Mouse (Mus musculus) cerebellum, adult 9-11 months (tissue): ENCODE measurements around the gene Dnajb5.

Source experiments
- DNase-seq: peaks from one replicate; pipeline ENCODE4 v3.0.0; 2022

Gene Dnajb5

GRCm38 (mm10) chr4:42945043-42945442, 4.6 kb upstream of the Dnajb5 start:
- no peak for DNase-seq

GRCm38 (mm10) chr4:42945445-42945844, 4.2 kb upstream of the Dnajb5 start:
- DNase-seq, result no peak

GRCm38 (mm10) chr4:42945952-42946351, 3.7 kb upstream of the Dnajb5 start:
- DNase-seq, result peak; percentile 54

- peak; percentile 50 for DNase-seq
Measured at GRCm38 (mm10) chr4:42946733-42947290, 2.8 kb upstream of the Dnajb5 start.

- DNase-seq, result peak; percentile 51
Measured at GRCm38 (mm10) chr4:42948527-42948926, 1.1 kb upstream of the Dnajb5 start.

GRCm38 (mm10) chr4:42949051-42949675, 451 bp upstream of the Dnajb5 start:
- no peak for DNase-seq

- DNase-seq, result peak; percentile 89
Measured at GRCm38 (mm10) chr4:42950065-42950558, 498 bp downstream of the Dnajb5 start.

GRCm38 (mm10) chr4:42951206-42952195, 1.9 kb downstream of the Dnajb5 start:
- DNase-seq, result peak; percentile 53

- peak; percentile 58 for DNase-seq
Measured at GRCm38 (mm10) chr4:42952563-42952962, 2.9 kb downstream of the Dnajb5 start.

- DNase-seq, result peak; percentile 69
Measured at GRCm38 (mm10) chr4:42953435-42954094, 4.0 kb downstream of the Dnajb5 start.

- peak; percentile 82 for DNase-seq
Measured at GRCm38 (mm10) chr4:42954297-42954696, 4.7 kb downstream of the Dnajb5 start.

GRCm38 (mm10) chr4:42955200-42955599, 5.6 kb downstream of the Dnajb5 start:
- DNase-seq, result peak; percentile 24

- peak; percentile 24 for DNase-seq
Measured at GRCm38 (mm10) chr4:42956581-42956980, 7.0 kb downstream of the Dnajb5 start.

GRCm38 (mm10) chr4:42957306-42957705, 7.7 kb downstream of the Dnajb5 start:
- no peak for DNase-seq

GRCm38 (mm10) chr4:42957979-42958378, 8.4 kb downstream of the Dnajb5 start:
- peak; percentile 9 for DNase-seq

GRCm38 (mm10) chr4:42958942-42959341, 9.3 kb downstream of the Dnajb5 start:
- no peak for DNase-seq

- no peak for DNase-seq
Measured at GRCm38 (mm10) chr4:42959382-42959781, 9.8 kb downstream of the Dnajb5 start.

- DNase-seq, result peak; percentile 39
Measured at GRCm38 (mm10) chr4:42961592-42961991, 12.0 kb downstream of the Dnajb5 start.

- no peak for DNase-seq
Measured at GRCm38 (mm10) chr4:42963480-42963879, 13.9 kb downstream of the Dnajb5 start.

- DNase-seq, result peak; percentile 37
Measured at GRCm38 (mm10) chr4:42965039-42965719, 15.6 kb downstream of the Dnajb5 start.

- no peak for DNase-seq
Measured at GRCm38 (mm10) chr4:42969304-42969703, 19.7 kb downstream of the Dnajb5 start, which contains the start of gene 1700022I11Rik. 1700022I11Rik (plus strand) TSS chr4:42969604.

GRCm38 (mm10) chr4:42972952-42973351, 23.3 kb downstream of the Dnajb5 start:
- no peak for DNase-seq
